Mouse (Mus musculus) forebrain, embryonic 15.5 days (tissue): ENCODE data around the gene Slc45a2. TPM values are rescaled to one million over a fixed set of nuclear protein-coding genes. Genes with fewer than 3 reads are reported as not detected.

Experiments
- ATAC-seq: fragments of 200-750 bp; cut with Nextera tagmentation; replicated peaks from 2 replicates; pipeline ENCODE4 v1.8.0; 2017; ENCODE audit warnings: mild to moderate bottlenecking, moderate TSS enrichment, moderate library complexity
- H3K27ac ChIP-seq: fragments of 300-500 bp; sonication (generic); replicated peaks from 2 replicates; pipeline ENCODE4 v1.5.1; 2015; ENCODE audit warnings: mild to moderate bottlenecking, inconsistent platforms
- H3K27me3 ChIP-seq: fragments of 300-500 bp; sonication (generic); 2 replicates; pipeline ENCODE4 v1.6.1; 2015; ENCODE audit warnings: inconsistent platforms
- H3K36me3 ChIP-seq: fragments of 300-500 bp; sonication (generic); 2 replicates; pipeline ENCODE4 v1.6.1; 2015; ENCODE audit warnings: mild to moderate bottlenecking, inconsistent platforms
- H3K4me1 ChIP-seq: fragments of 300-500 bp; sonication (generic); 2 replicates; pipeline ENCODE4 v1.6.1; 2015; ENCODE audit warnings: inconsistent platforms
- H3K4me2 ChIP-seq: fragments of 300-500 bp; sonication (generic); replicated peaks from 2 replicates; pipeline ENCODE4 v1.6.1; 2015; ENCODE audit warnings: mild to moderate bottlenecking, inconsistent platforms
- H3K4me3 ChIP-seq: fragments of 300-500 bp; sonication (generic); 2 replicates; pipeline ENCODE4 v1.5.1; 2015; ENCODE audit warnings: mild to moderate bottlenecking, inconsistent platforms
- H3K9ac ChIP-seq: fragments of 300-500 bp; sonication (generic); replicated peaks from 2 replicates; pipeline ENCODE4 v1.6.1; 2015; ENCODE audit warnings: mild to moderate bottlenecking, inconsistent platforms
- H3K9me3 ChIP-seq: fragments of 300-500 bp; sonication (generic); 2 replicates; pipeline ENCODE4 v1.6.1; 2016; ENCODE audit warnings: inconsistent platforms
- WGBS: fragments of 180-500 bp; shearing (Covaris S2); methylation state at CpG from one replicate; pipeline ENCODE4 v1.1.7; 2015; ENCODE audit warnings: mixed read lengths; 5-methylcytosine and 5-hydroxymethylcytosine counted together
- polyA plus RNA-seq: library from polyadenylated mRNA; unstranded; fragments of >200 nt; fragmentation: Nextera tagmentation; extraction: Ambion mirVana; gene quantifications from 2 replicates; pipeline ENCODE4 v1.2.1, GENCODE M21; 2015

The Slc45a2 gene
- polyA plus RNA-seq, 1 experiment from 2014 or later = not detected

- no peaks in the 10 kb centered on the region for H3K4me1 ChIP-seq
- no peak overlapping the region for H3K4me3 ChIP-seq
- no peak overlapping the region for H3K27ac ChIP-seq
- H3K4me2 ChIP-seq = no peak overlapping the region
- no peaks in the 10 kb centered on the region for H3K9me3 ChIP-seq
- H3K9ac ChIP-seq = no peak overlapping the region
- no peaks in the 10 kb centered on the region for H3K36me3 ChIP-seq
- no peak for ATAC-seq
- H3K27me3 ChIP-seq = no peaks in the 10 kb centered on the region
- WGBS = 94% methylated on average over 11 of the region's 11 CpGs
Observed at GRCm38 (mm10) chr15:11010976-11011548, 10.5 kb downstream of the Slc45a2 start.

GRCm38 (mm10) chr15:11014931-11015330, 14.4 kb downstream of the Slc45a2 start:
- H3K4me1 ChIP-seq = no peaks in the 10 kb centered on the region
- no peaks in the 10 kb centered on the region for H3K27me3 ChIP-seq
- H3K4me3 ChIP-seq = no peak overlapping the region
- no peaks in the 10 kb centered on the region for H3K36me3 ChIP-seq
- H3K27ac ChIP-seq = no peak overlapping the region
- H3K4me2 ChIP-seq = no peak overlapping the region
- H3K9me3 ChIP-seq = no peaks in the 10 kb centered on the region
- ATAC-seq = no peak
- 31% methylated on average over 2 of the region's 2 CpGs for WGBS
- H3K9ac ChIP-seq = no peak overlapping the region

- no peaks in the 10 kb centered on the region for H3K36me3 ChIP-seq
- H3K27me3 ChIP-seq = no peaks in the 10 kb centered on the region
- no peaks in the 10 kb centered on the region for H3K9me3 ChIP-seq
- no peak overlapping the region for H3K4me2 ChIP-seq
- no peak for ATAC-seq
- no peak overlapping the region for H3K4me3 ChIP-seq
- no peak overlapping the region for H3K27ac ChIP-seq
- no peaks in the 10 kb centered on the region for H3K4me1 ChIP-seq
- no peak overlapping the region for H3K9ac ChIP-seq
- WGBS = 81% methylated on average over 4 of the region's 4 CpGs
Observed at GRCm38 (mm10) chr15:11026801-11027561, 26.5 kb downstream of the Slc45a2 start.

- Histone ChIP-seq H3K27me3 (peaks cover 10% of the 10 kb centered on the region), H3K4me2 (no peak overlapping the region), H3K4me1 (no peaks in the 10 kb centered on the region), H3K36me3 (no peaks in the 10 kb centered on the region), H3K9ac (no peak overlapping the region), H3K27ac (no peak overlapping the region), H3K9me3 (no peaks in the 10 kb centered on the region), H3K4me3 (no peak overlapping the region)
- 73% methylated on average over 3 of the region's 3 CpGs for WGBS
- ATAC-seq = no peak
Observed at GRCm38 (mm10) chr15:11030188-11030587, 29.7 kb downstream of the Slc45a2 start.

GRCm38 (mm10) chr15:11035947-11036474, 35.5 kb downstream of the Slc45a2 start:
- peaks cover 42% of the 10 kb centered on the region for H3K27me3 ChIP-seq
- peak overlapping the region; percentile 46 for H3K4me2 ChIP-seq
- no peak overlapping the region for H3K27ac ChIP-seq
- H3K9ac ChIP-seq = no peak overlapping the region
- H3K4me3 ChIP-seq = peak overlapping the region; percentile 33
- peaks cover 22% of the 10 kb centered on the region for H3K4me1 ChIP-seq
- no peaks in the 10 kb centered on the region for H3K9me3 ChIP-seq
- 7% methylated on average over 34 of the region's 34 CpGs for WGBS
- ATAC-seq = peak; percentile 50; the same call in 1 of the 2 replicates
- H3K36me3 ChIP-seq = no peaks in the 10 kb centered on the region

- Histone ChIP-seq H3K4me2 (peak overlapping the region; percentile 46), H3K27ac (no peak overlapping the region), H3K9ac (peak overlapping the region; percentile 29), H3K9me3 (no peaks in the 10 kb centered on the region), H3K36me3 (no peaks in the 10 kb centered on the region), H3K27me3 (peaks cover 42% of the 10 kb centered on the region), H3K4me1 (peaks cover 22% of the 10 kb centered on the region), H3K4me3 (peak overlapping the region; percentile 33)
- 1% methylated on average over 49 of the region's 49 CpGs for WGBS
- 0 out of 2 replicates have a peak, but pooled peaks have one; percentile 36 for ATAC-seq
Observed at GRCm38 (mm10) chr15:11036535-11037375, 36.2 kb downstream of the Slc45a2 start.

- 0 out of 2 replicates have a peak, but pooled peaks have one; percentile 14 for ATAC-seq
- Histone ChIP-seq H3K9ac (peak overlapping the region; percentile 29), H3K4me3 (peak overlapping the region; percentile 33), H3K4me1 (peaks cover 22% of the 10 kb centered on the region), H3K27me3 (peaks cover 42% of the 10 kb centered on the region), H3K27ac (no peak overlapping the region), H3K4me2 (peak overlapping the region; percentile 46), H3K9me3 (no peaks in the 10 kb centered on the region), H3K36me3 (no peaks in the 10 kb centered on the region)
- WGBS = under 1% methylated on average over 8 of the region's 8 CpGs
Observed at GRCm38 (mm10) chr15:11037376-11037695, 36.8 kb downstream of the Slc45a2 start.

GRCm38 (mm10) chr15:11037711-11038110, 37.2 kb downstream of the Slc45a2 start, which contains the start of gene Rxfp3:
Gene Rxfp3 (minus strand): TSS chr15:11037991.
- Histone ChIP-seq H3K9me3 (no peaks in the 10 kb centered on the region), H3K27me3 (peaks cover 42% of the 10 kb centered on the region), H3K4me1 (peaks cover 22% of the 10 kb centered on the region), H3K4me2 (peak within 1 kb of the TSS; percentile 46), H3K9ac (peak within 1 kb of the TSS; percentile 29), H3K27ac (no peak within 1 kb of the TSS), H3K36me3 (no peaks in the 10 kb centered on the region), H3K4me3 (peak within 1 kb of the TSS; percentile 33)
- whole genome bisulfite sequencing = under 1% methylated on average over 16 of the region's 16 CpGs
- no peak for ATAC-seq

GRCm38 (mm10) chr15:11038476-11038875, 38.0 kb downstream of the Slc45a2 start:
- no peak overlapping the region for H3K27ac ChIP-seq
- ATAC-seq = no peak
- H3K4me2 ChIP-seq = no peak overlapping the region
- H3K36me3 ChIP-seq = no peaks in the 10 kb centered on the region
- no peak overlapping the region for H3K9ac ChIP-seq
- H3K4me1 ChIP-seq = peaks cover 22% of the 10 kb centered on the region
- no peak overlapping the region for H3K4me3 ChIP-seq
- 3% methylated on average over 12 of the region's 12 CpGs for WGBS
- no peaks in the 10 kb centered on the region for H3K9me3 ChIP-seq
- peaks cover 42% of the 10 kb centered on the region for H3K27me3 ChIP-seq

- ATAC-seq = no peak
- no peak overlapping the region for H3K4me3 ChIP-seq
- H3K36me3 ChIP-seq = no peaks in the 10 kb centered on the region
- 67% methylated on average over 5 of the region's 5 CpGs for WGBS
- H3K27ac ChIP-seq = no peak overlapping the region
- no peak overlapping the region for H3K9ac ChIP-seq
- H3K27me3 ChIP-seq = peaks cover 34% of the 10 kb centered on the region
- no peaks in the 10 kb centered on the region for H3K9me3 ChIP-seq
- no peak overlapping the region for H3K4me2 ChIP-seq
- peaks cover 22% of the 10 kb centered on the region for H3K4me1 ChIP-seq
Observed at GRCm38 (mm10) chr15:11040067-11040466, 39.5 kb downstream of the Slc45a2 start.

GRCm38 (mm10) chr15:11041229-11041628, 40.7 kb downstream of the Slc45a2 start:
- no peak for ATAC-seq
- Histone ChIP-seq H3K9ac (no peak overlapping the region), H3K4me3 (no peak overlapping the region), H3K36me3 (no peaks in the 10 kb centered on the region), H3K27me3 (peaks cover 22% of the 10 kb centered on the region), H3K9me3 (no peaks in the 10 kb centered on the region), H3K4me1 (peaks cover 16% of the 10 kb centered on the region), H3K27ac (no peak overlapping the region), H3K4me2 (no peak overlapping the region)
- WGBS = 83% methylated on average over 2 of the region's 2 CpGs

GRCm38 (mm10) chr15:11042828-11043227, 42.3 kb downstream of the Slc45a2 start:
- Histone ChIP-seq H3K36me3 (no peaks in the 10 kb centered on the region), H3K4me2 (no peak overlapping the region), H3K4me1 (no peaks in the 10 kb centered on the region), H3K4me3 (no peak overlapping the region), H3K27ac (no peak overlapping the region), H3K9ac (no peak overlapping the region), H3K27me3 (peaks cover 6% of the 10 kb centered on the region; the same call in 1 of the 2 replicates), H3K9me3 (no peaks in the 10 kb centered on the region)
- 80% methylated on average over 5 of the region's 5 CpGs for WGBS
- ATAC-seq = no peak
